Mouse (Mus musculus): ENCODE results near the gene Rfx3. TPM values are rescaled to one million over a fixed set of nuclear protein-coding genes. Genes with fewer than 3 reads are reported as not detected.

The Rfx3 gene
- total and polyA plus RNA-seq, 3 experiments, result 1.1 to 62.0 (median 1.8) TPM

- TF ChIP-seq E2F4 (IDR thresholded peaks at IDR 0.05; ENCODE audit: borderline replicate concordance, low read depth, low read length) (no peak), GABPA (IDR thresholded peaks at IDR 0.05; ENCODE audit: low read depth, low read length) (no peak), ETS1 (IDR thresholded peaks at IDR 0.05; ENCODE audit: low read depth, low read length) (no peak), POLR2AphosphoS5 (IDR thresholded peaks at IDR 0.05; ENCODE audit: borderline replicate concordance, low read depth, low read length) (no peak)
Observed at GRCm38 (mm10) chr19:27859641-27860040, 151.3 kb downstream of the Rfx3 start.

GRCm38 (mm10) chr19:27848946-27849345 lies 162.0 kb downstream of the Rfx3 start:
- no peak for DNase-seq (ENCODE audit: low read depth, low spot score)
- Histone ChIP-seq H3K79me2 (ENCODE audit: control insufficient read depth, insufficient read depth, low read length, poor library complexity) (no peaks in the 10 kb centered on the region), H3K36me3 (ENCODE audit: control insufficient read depth in 1 of 2, insufficient read depth in 2 of 2, low read length in 2 of 2) (no peaks in the 10 kb centered on the region), H3K4me1 (ENCODE audit: control insufficient read depth in 1 of 2, insufficient read depth in 2 of 2, low read length in 2 of 2) (no peaks in the 10 kb centered on the region), H3K27ac (ENCODE audit: control insufficient read depth, low read depth, low read length) (no peak overlapping the region), H3K27me3 (ENCODE audit: control insufficient read depth in 1 of 2, insufficient read depth in 2 of 2, low read length in 2 of 2) (no peaks in the 10 kb centered on the region), H3K4me3 (ENCODE audit: control insufficient read depth in 1 of 2, insufficient read depth in 1 of 2, low read depth in 2 of 2, low read length in 2 of 2) (no peak overlapping the region), H3K9me3 (replicated peaks; ENCODE audit: insufficient read depth, low read length) (no peaks in the 10 kb centered on the region), H3K9ac (ENCODE audit: control insufficient read depth, low read depth, low read length, poor library complexity, severe bottlenecking) (no peak overlapping the region)
- no peak for TF ChIP-seq ZKSCAN1 (IDR thresholded peaks at IDR 0.05; ENCODE audit: low read depth, low read length)
- no peak for TF ChIP-seq KAT2A (conservative IDR thresholded peaks at IDR 0.05; ENCODE audit: low read depth, low read length)
- TF ChIP-seq NRF1 (IDR thresholded peaks at IDR 0.05; ENCODE audit: insufficient read depth, low read depth, low read length, poor library complexity, severe bottlenecking), result no peak
- TF ChIP-seq MAX (IDR thresholded peaks at IDR 0.05; ENCODE audit: low read length), result no peak
- no peak for TF ChIP-seq TBP (IDR thresholded peaks at IDR 0.05; ENCODE audit: low read depth, low read length)
- no peak for TF ChIP-seq GABPA (IDR thresholded peaks at IDR 0.05; ENCODE audit: low read depth, low read length)
- no peak for TF ChIP-seq EP300 (IDR thresholded peaks at IDR 0.05; ENCODE audit: low read depth in 1 of 2, low read length in 2 of 2)

More at GRCm38 (mm10) chr19:27859641-27860040, 151.3 kb downstream of the Rfx3 start:
- no peak for DNase-seq (ENCODE audit: low read depth, low spot score)
- H3K79me2 ChIP-seq (ENCODE audit: control insufficient read depth, insufficient read depth, low read length, poor library complexity), result no peaks in the 10 kb centered on the region
- H3K4me3 ChIP-seq (ENCODE audit: control insufficient read depth in 1 of 2, insufficient read depth in 1 of 2, low read depth in 2 of 2, low read length in 2 of 2), result no peak overlapping the region
- no peaks in the 10 kb centered on the region for H3K4me1 ChIP-seq (ENCODE audit: control insufficient read depth in 1 of 2, insufficient read depth in 2 of 2, low read length in 2 of 2)
- peaks cover 0 to 4% of the 10 kb centered on the region in 2 experiments; a peak in 1 of 4 replicates for H3K36me3 ChIP-seq (ENCODE audit: control insufficient read depth in 1 of 2, insufficient read depth in 2 of 2, low read length in 2 of 2)
- no peak overlapping the region for H3K27ac ChIP-seq (ENCODE audit: control insufficient read depth, low read depth, low read length)
- no peaks in the 10 kb centered on the region for H3K27me3 ChIP-seq (ENCODE audit: control insufficient read depth in 1 of 2, insufficient read depth in 2 of 2, low read length in 2 of 2)
- no peaks in the 10 kb centered on the region for H3K9me3 ChIP-seq (replicated peaks; ENCODE audit: insufficient read depth, low read length)
- H3K9ac ChIP-seq (ENCODE audit: control insufficient read depth, low read depth, low read length, poor library complexity, severe bottlenecking), result no peak overlapping the region

GRCm38 (mm10) chr19:27847055-27847454 lies 163.9 kb downstream of the Rfx3 start:
- TF ChIP-seq HCFC1 (IDR thresholded peaks at IDR 0.05; ENCODE audit: low read depth, low read length) (no peak), GATA1 (IDR thresholded peaks at IDR 0.05; ENCODE audit: low read depth, low read length) (no peak), CTCF (IDR thresholded peaks at IDR 0.05 in 2 of 3, conservative IDR thresholded peaks at IDR 0.05 in 1 of 3; ENCODE audit: control insufficient read depth in 1 of 3, insufficient read depth in 1 of 3, low read depth in 2 of 3, low read length in 3 of 3, poor library complexity in 1 of 3, severe bottlenecking in 1 of 3) (no peak)
- H3K9me3 ChIP-seq (replicated peaks; ENCODE audit: insufficient read depth, low read length), result no peaks in the 10 kb centered on the region
- no peak overlapping the region for H3K4me3 ChIP-seq (ENCODE audit: control insufficient read depth in 1 of 2, insufficient read depth in 1 of 2, low read depth in 2 of 2, low read length in 2 of 2)
- DNase-seq (ENCODE audit: low read depth, low spot score), result no peak
- no peaks in the 10 kb centered on the region for H3K27me3 ChIP-seq (ENCODE audit: control insufficient read depth in 1 of 2, insufficient read depth in 2 of 2, low read length in 2 of 2)
- no peaks in the 10 kb centered on the region for H3K4me1 ChIP-seq (ENCODE audit: control insufficient read depth in 1 of 2, insufficient read depth in 2 of 2, low read length in 2 of 2)
- no peaks in the 10 kb centered on the region for H3K36me3 ChIP-seq (ENCODE audit: control insufficient read depth in 1 of 2, insufficient read depth in 2 of 2, low read length in 2 of 2)
- no peaks in the 10 kb centered on the region for H3K79me2 ChIP-seq (ENCODE audit: control insufficient read depth, insufficient read depth, low read length, poor library complexity)
- H3K27ac ChIP-seq (ENCODE audit: control insufficient read depth, low read depth, low read length), result no peak overlapping the region
- H3K9ac ChIP-seq (ENCODE audit: control insufficient read depth, low read depth, low read length, poor library complexity, severe bottlenecking), result no peak overlapping the region
